Mouse (Mus musculus) MEL (cell line): ENCODE results near the gene Tex13c2. TPM values are rescaled to one million over a fixed set of nuclear protein-coding genes. Genes with fewer than 3 reads are reported as not detected.
A peak's percentile ranks its signal among the peaks of the same experiment; 100 is the strongest.

Experiments
- DNase-seq: peaks from one replicate; pipeline ENCODE4 v3.0.0; 2011; ENCODE audit warnings: low read depth, low spot score
- H3K27ac ChIP-seq: 2 replicates; pipeline ENCODE4 v1.5.1; 2012; ENCODE audit warnings: low read depth, mild to moderate bottlenecking, control low read depth, low read length, moderate library complexity; ENCODE audit not compliant: control insufficient read depth
- H3K27me3 ChIP-seq, 2 experiments: fragments of 150-350 bp in 1 of 2; sonication (generic) in 1 of 2; 2 replicates each; pipeline ENCODE4 v1.6.1; 2012; ENCODE audit warnings: low read length in 2 of 2, mild to moderate bottlenecking in 2 of 2, improper control_type of control experiment in 1 of 2, moderate library complexity in 1 of 2; ENCODE audit not compliant: insufficient read depth in 2 of 2, control insufficient read depth in 1 of 2
- H3K36me3 ChIP-seq, 2 experiments: 2 replicates each; pipeline ENCODE4 v1.6.1; 2012 to 2014; ENCODE audit warnings: low read length in 2 of 2, improper control_type of control experiment in 1 of 2, inconsistent platforms in 1 of 2, mild to moderate bottlenecking in 1 of 2; ENCODE audit not compliant: insufficient read depth in 2 of 2, control insufficient read depth in 1 of 2
- H3K4me1 ChIP-seq, 2 experiments: fragments of 150-350 bp in 1 of 2; sonication (generic) in 1 of 2; 2 replicates each; pipeline ENCODE4 v1.6.1; 2012; ENCODE audit warnings: low read length in 2 of 2, improper control_type of control experiment in 1 of 2, mild to moderate bottlenecking in 1 of 2; ENCODE audit not compliant: insufficient read depth in 2 of 2, control insufficient read depth in 1 of 2
- H3K4me3 ChIP-seq, 2 experiments: fragments of 150-350 bp in 1 of 2; sonication (generic) in 1 of 2; 2 replicates each; pipeline ENCODE4 v1.5.1; 2012; ENCODE audit warnings: low read depth in 2 of 2, low read length in 2 of 2, mild to moderate bottlenecking in 2 of 2, moderate library complexity in 2 of 2, control low read depth in 1 of 2, improper control_type of control experiment in 1 of 2; ENCODE audit not compliant: control insufficient read depth in 1 of 2, insufficient read depth in 1 of 2
- H3K79me2 ChIP-seq: 2 replicates; pipeline ENCODE4 v1.6.1; 2012; ENCODE audit warnings: mild to moderate bottlenecking, low read length, moderate library complexity; ENCODE audit not compliant: control insufficient read depth, poor library complexity, insufficient read depth
- H3K9ac ChIP-seq: 2 replicates; pipeline ENCODE4 v1.6.1; 2012; ENCODE audit warnings: low read depth, mild to moderate bottlenecking, control low read depth, low read length, moderate library complexity; ENCODE audit not compliant: control insufficient read depth, poor library complexity, severe bottlenecking
- H3K9me3 ChIP-seq: fragments of 150-350 bp; sonication (generic); replicated peaks from 2 replicates; pipeline ENCODE4 v1.6.1; 2012; ENCODE audit warnings: mild to moderate bottlenecking, low read length, improper control_type of control experiment, moderate library complexity; ENCODE audit not compliant: insufficient read depth
- BHLHE40 ChIP-seq: IDR thresholded peaks from 2 replicates; pipeline ENCODE4 v1.6.1; 2012; ENCODE audit warnings: low read depth, mild to moderate bottlenecking, inconsistent platforms, low read length, improper control_type of control experiment, borderline replicate concordance
- CHD1 ChIP-seq: IDR thresholded peaks from 2 replicates; pipeline ENCODE4 v1.6.1; 2012; ENCODE audit warnings: low read depth, mild to moderate bottlenecking, inconsistent platforms, low read length, improper control_type of control experiment
- CHD2 ChIP-seq: IDR thresholded peaks from 2 replicates; pipeline ENCODE4 v1.6.1; 2011; ENCODE audit warnings: low read length, improper control_type of control experiment
- CTCF ChIP-seq, 3 experiments: IDR thresholded peaks in 2 of 3; conservative IDR thresholded peaks in 1 of 3; 2 replicates each; pipeline ENCODE4 v1.5.1; 2011 to 2012; ENCODE audit warnings: low read length in 3 of 3, low read depth in 2 of 3, mild to moderate bottlenecking in 2 of 3, improper control_type of control experiment in 1 of 3, inconsistent platforms in 1 of 3, mixed read lengths in 1 of 3, moderate library complexity in 1 of 3; ENCODE audit not compliant: control insufficient read depth in 1 of 3, insufficient read depth in 1 of 3, poor library complexity in 1 of 3, severe bottlenecking in 1 of 3
- E2F4 ChIP-seq: IDR thresholded peaks from 2 replicates; pipeline ENCODE4 v1.6.1; 2011; ENCODE audit warnings: low read depth, low read length, improper control_type of control experiment, borderline replicate concordance
- GATA1 ChIP-seq: IDR thresholded peaks from 2 replicates; pipeline ENCODE4 v1.6.1; 2011; ENCODE audit warnings: low read depth, low read length, improper control_type of control experiment
- HCFC1 ChIP-seq: IDR thresholded peaks from 2 replicates; pipeline ENCODE4 v1.6.1; 2012; ENCODE audit warnings: low read depth, mild to moderate bottlenecking, inconsistent platforms, low read length, improper control_type of control experiment, moderate library complexity
- MAFK ChIP-seq: IDR thresholded peaks from 2 replicates; pipeline ENCODE4 v1.6.1; 2011; ENCODE audit warnings: low read depth, mild to moderate bottlenecking, low read length, improper control_type of control experiment, borderline replicate concordance
- MAX ChIP-seq: IDR thresholded peaks from 2 replicates; pipeline ENCODE4 v1.6.1; 2011; ENCODE audit warnings: low read length, improper control_type of control experiment
- MXI1 ChIP-seq: IDR thresholded peaks from 2 replicates; pipeline ENCODE4 v1.6.1; 2011; ENCODE audit warnings: mild to moderate bottlenecking, low read depth, low read length, improper control_type of control experiment
- MYB ChIP-seq: IDR thresholded peaks from 2 replicates; pipeline ENCODE4 v1.6.1; 2011; ENCODE audit warnings: mild to moderate bottlenecking, low read depth, low read length, improper control_type of control experiment
- MYC ChIP-seq: IDR thresholded peaks from 2 replicates; pipeline ENCODE4 v1.6.1; 2011; ENCODE audit warnings: low read depth, mild to moderate bottlenecking, low read length, improper control_type of control experiment, moderate library complexity
- RAD21 ChIP-seq: IDR thresholded peaks from 2 replicates; pipeline ENCODE4 v1.6.1; 2011; ENCODE audit warnings: mild to moderate bottlenecking, low read depth, low read length, improper control_type of control experiment
- SIN3A ChIP-seq: IDR thresholded peaks from 2 replicates; pipeline ENCODE4 v1.6.1; 2012; ENCODE audit warnings: low read length, improper control_type of control experiment, inconsistent platforms
- SMC3 ChIP-seq: IDR thresholded peaks from 2 replicates; pipeline ENCODE4 v1.6.1; 2011; ENCODE audit warnings: low read depth, low read length, improper control_type of control experiment
- TAL1 ChIP-seq: IDR thresholded peaks from 2 replicates; pipeline ENCODE4 v1.6.1; 2012; ENCODE audit warnings: mild to moderate bottlenecking, inconsistent platforms, low read length, moderate library complexity, mixed read lengths
- TCF12 ChIP-seq: IDR thresholded peaks from 2 replicates; pipeline ENCODE4 v1.6.1; 2014; ENCODE audit warnings: low read depth, mild to moderate bottlenecking, inconsistent platforms, low read length, improper control_type of control experiment, moderate library complexity
- ZC3H11A ChIP-seq: IDR thresholded peaks from 2 replicates; pipeline ENCODE4 v1.6.1; 2012; ENCODE audit warnings: low read depth, mild to moderate bottlenecking, inconsistent platforms, low read length, improper control_type of control experiment
- ZKSCAN1 ChIP-seq: IDR thresholded peaks from 2 replicates; pipeline ENCODE4 v1.6.1; 2012; ENCODE audit warnings: low read depth, mild to moderate bottlenecking, inconsistent platforms, low read length, improper control_type of control experiment, moderate library complexity
- polyA plus RNA-seq, 2 experiments: library from polyadenylated mRNA; stranded (reverse) in 1 of 2; unstranded in 1 of 2; fragments of >175 nt in 1 of 2; fragments of >200 nt in 1 of 2; gene quantifications; 2 replicates each; pipeline versions ENCODE4 v1.2.1 to v1.2.4; 2012; ENCODE audit warnings: low replicate concordance in 2 of 2, low read depth in 1 of 2; ENCODE audit not compliant: insufficient read length in 2 of 2, insufficient read depth in 1 of 2, missing spikeins in 1 of 2
- total RNA-seq: library from RNA; depleted of rRNA; stranded (reverse); fragments of 300-350 nt; gene quantifications from 2 replicates; pipeline ENCODE4 v1.2.3, GENCODE M21; 2012

The Tex13c2 gene
- total and polyA plus RNA-seq, 3 experiments = not detected

- Histone ChIP-seq H3K4me3 (no peak within 1 kb of the TSS), H3K27ac (no peak within 1 kb of the TSS), H3K9ac (no peak within 1 kb of the TSS), H3K4me1 (no peaks in the 10 kb centered on the region), H3K79me2 (no peaks in the 10 kb centered on the region), H3K9me3 (no peaks in the 10 kb centered on the region), H3K36me3 (no peaks in the 10 kb centered on the region)
- no peak for DNase-seq
- TF ChIP-seq TAL1 (no peak), RAD21 (no peak), ZKSCAN1 (no peak), MXI1 (no peak), CHD2 (no peak), GATA1 (no peak), MAX (no peak), BHLHE40 (no peak), MAFK (no peak), TCF12 (no peak)
- TF ChIP-seq, all 39 proteins: peak for 0
- no peaks in the 10 kb centered on the region for H3K27me3 ChIP-seq
Measured at GRCm38 (mm10) chrX:42502291-42503043, 13.0 kb downstream of the Tex13c2 start, which contains the start of gene Sh2d1a. Gene Sh2d1a (plus strand): TSS chrX:42502453.

DNA sequence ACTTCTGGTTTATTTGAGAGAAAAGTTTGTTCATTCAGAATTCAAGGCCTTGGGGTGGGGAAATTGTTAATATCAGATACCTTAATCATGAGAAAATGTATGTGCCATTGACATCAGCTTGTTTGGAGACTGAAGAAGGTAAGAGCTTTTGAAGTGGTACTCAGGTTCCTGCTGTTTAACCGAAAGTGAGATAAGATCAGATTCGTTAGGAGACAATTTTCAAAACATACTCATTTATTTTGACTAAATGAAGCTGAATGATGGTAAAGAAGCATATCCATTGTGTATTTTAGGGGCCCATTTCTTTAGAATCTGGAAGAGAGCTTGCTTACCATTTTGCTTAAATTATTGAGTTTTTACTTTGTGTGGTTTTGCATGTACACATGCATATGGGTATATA, 21.6 kb downstream of the Tex13c2 start:
- H3K9ac ChIP-seq = no peak overlapping the region
- DNase-seq = no peak
- H3K36me3 ChIP-seq = no peaks in the 10 kb centered on the region
- TF ChIP-seq CHD1 = no peak
- no peak for TF ChIP-seq MYB
- TF ChIP-seq MYC = no peak
- H3K9me3 ChIP-seq = no peaks in the 10 kb centered on the region
- H3K27me3 ChIP-seq = no peaks in the 10 kb centered on the region
- no peak overlapping the region for H3K27ac ChIP-seq
- no peaks in the 10 kb centered on the region for H3K79me2 ChIP-seq
- H3K4me3 ChIP-seq = no peak overlapping the region
- H3K4me1 ChIP-seq = no peaks in the 10 kb centered on the region

GRCm38 (mm10) chrX:42512567-42512966, 23.1 kb downstream of the Tex13c2 start:
- Histone ChIP-seq H3K4me3 (no peak overlapping the region), H3K9me3 (no peaks in the 10 kb centered on the region), H3K79me2 (no peaks in the 10 kb centered on the region), H3K36me3 (no peaks in the 10 kb centered on the region), H3K27ac (no peak overlapping the region), H3K27me3 (no peaks in the 10 kb centered on the region; a peak in 1 of 4 replicates), H3K9ac (no peak overlapping the region), H3K4me1 (no peaks in the 10 kb centered on the region)
- TF ChIP-seq SIN3A (no peak), CHD2 (no peak), TCF12 (no peak), SMC3 (peak; percentile 55), MAX (no peak), MYC (no peak), ZC3H11A (0 out of 2 replicates have a peak, but pooled peaks have one; percentile 25), HCFC1 (no peak), CTCF (IDR thresholded peaks at IDR 0.05 in 2 of 3, conservative IDR thresholded peaks at IDR 0.05 in 1 of 3; ENCODE audit: control insufficient read depth in 1 of 3, insufficient read depth in 1 of 3, low read depth in 2 of 3, low read length in 3 of 3, poor library complexity in 1 of 3, severe bottlenecking in 1 of 3) (peak; percentile 30 to 50 (median 45); a peak in 5 of 6 replicates), E2F4 (no peak), RAD21 (peak; percentile 43)
- DNase-seq = peak; percentile 29
